Mouse (Mus musculus) lung, postnatal 36 days (tissue): ENCODE results near the gene 2410137M14Rik.
"Not testable (repeated sequence)": the region's sequence is repeated elsewhere in the genome, so short reads cannot be mapped to it uniquely, and the experiment has no call there.

Source experiments
- DNase-seq: peaks from one replicate; pipeline ENCODE4 v3.0.0; 2022; ENCODE audit warnings: mixed read lengths

2410137M14Rik gene

GRCm38 (mm10) chr17:36993770-36994325 is 12.8 kb upstream of the 2410137M14Rik start:
- DNase-seq = no peak

- DNase-seq = no peak
Measured at GRCm38 (mm10) chr17:36992336-36993104, 11.5 kb upstream of the 2410137M14Rik start.

- not testable (repeated sequence) for DNase-seq
Measured at GRCm38 (mm10) chr17:36990630-36991029, 9.6 kb upstream of the 2410137M14Rik start.

- no peak for DNase-seq
Measured at GRCm38 (mm10) chr17:36989437-36989836, 8.4 kb upstream of the 2410137M14Rik start, which contains the start of gene H2-M5. TSS of gene H2-M5 (minus strand) at chr17:36989537.

GRCm38 (mm10) chr17:36988475-36988874 is 7.4 kb upstream of the 2410137M14Rik start:
- DNase-seq = no peak

- peak; percentile 58 for DNase-seq
Measured at GRCm38 (mm10) chr17:36982253-36983155, 1.5 kb upstream of the 2410137M14Rik start.

- DNase-seq = no peak
Measured at GRCm38 (mm10) chr17:36981845-36982244, 808 bp upstream of the 2410137M14Rik start.

GRCm38 (mm10) chr17:36973271-36973787 is 7.7 kb downstream of the 2410137M14Rik start:
- DNase-seq = no peak

GRCm38 (mm10) chr17:36972791-36973190 is 8.2 kb downstream of the 2410137M14Rik start:
- DNase-seq = peak; percentile 33

- no peak for DNase-seq
Measured at GRCm38 (mm10) chr17:36971172-36971850, 9.7 kb downstream of the 2410137M14Rik start.

- DNase-seq = no peak
Measured at GRCm38 (mm10) chr17:36970316-36970890, 10.6 kb downstream of the 2410137M14Rik start.

- DNase-seq = no peak
Measured at GRCm38 (mm10) chr17:36966875-36967274, 14.2 kb downstream of the 2410137M14Rik start.

GRCm38 (mm10) chr17:36961125-36961524 is 19.9 kb downstream of the 2410137M14Rik start:
- DNase-seq = no peak

- no peak for DNase-seq
Measured at GRCm38 (mm10) chr17:36958884-36959283, 22.2 kb downstream of the 2410137M14Rik start.

- DNase-seq = peak; percentile 97
Measured at GRCm38 (mm10) chr17:36957999-36958743, 22.9 kb downstream of the 2410137M14Rik start, which contains the start of the genes Znrd1 and Znrd1as. TSS of gene Znrd1 (minus strand) at chr17:36958559. TSS of gene Znrd1as (plus strand) at chr17:36958592.

- DNase-seq = peak; percentile 39
Measured at GRCm38 (mm10) chr17:36953062-36953461, 28.0 kb downstream of the 2410137M14Rik start.

- no peak for DNase-seq
Measured at GRCm38 (mm10) chr17:36952631-36953030, 28.4 kb downstream of the 2410137M14Rik start.

GRCm38 (mm10) chr17:36950981-36951947 is 29.8 kb downstream of the 2410137M14Rik start, which contains the start of gene Ppp1r11:
TSS of gene Ppp1r11 (minus strand) at chr17:36951741.
- DNase-seq = peak; percentile 98

- DNase-seq = no peak
Measured at GRCm38 (mm10) chr17:36949265-36949664, 31.8 kb downstream of the 2410137M14Rik start.

GRCm38 (mm10) chr17:36948286-36948685 is 32.8 kb downstream of the 2410137M14Rik start:
- no peak for DNase-seq
